Comparison of ENCODE assay signal across 12 mouse cellular contexts in the genomic region with DNA sequence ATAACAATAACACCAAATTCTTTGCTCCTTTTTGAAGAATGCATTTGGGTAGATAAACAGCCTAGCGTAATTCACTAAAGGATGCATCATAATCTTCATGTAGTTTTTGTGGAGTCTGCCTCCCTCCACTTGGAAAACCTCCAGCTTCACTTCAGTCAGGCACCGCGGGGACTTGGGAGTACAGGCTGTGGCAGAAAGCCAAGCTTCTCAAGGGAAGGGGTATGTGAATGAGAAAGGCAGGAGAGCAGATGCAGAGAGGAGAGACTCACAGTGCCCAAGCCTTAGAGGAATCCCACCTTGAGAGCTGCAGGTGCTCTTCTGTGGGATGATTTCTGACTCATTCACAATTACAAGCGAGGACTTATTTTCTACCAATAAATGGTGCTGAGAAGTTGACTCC. TPM values are rescaled to one million over a fixed set of nuclear protein-coding genes. Genes with fewer than 3 reads are reported as not detected.
DNase-seq lines count a peak whose midpoint lies in the region; ATAC-seq lines count a peak whose summit lies in the region.
"Had no signal": no experiment of that assay in that cellular context is flagged by ENCODE, and none has a peak within 500 bp of the region (broad histone marks: within the 10 kb centered on the region; RNA-seq: fewer than 3 reads in every experiment).

No protein-coding gene starts in this region.

- H3K9me3 ChIP-seq in forebrain, embryonic 16.5 days (ENCODE audit: control insufficient read depth, low read length): no peaks in the 10 kb centered on the region

- peak; percentile 92 for ATAC-seq in forebrain, embryonic 16.5 days

- peaks cover 7% of the 10 kb centered on the region; the same call in 1 of the 2 replicates for H3K4me1 ChIP-seq in forebrain, embryonic 16.5 days (replicated peaks; ENCODE audit: control insufficient read depth, insufficient read depth, low read length)

- no peak overlapping the region for H3K9ac ChIP-seq in forebrain, embryonic 16.5 days (replicated peaks; ENCODE audit: low read depth, low read length)
- H3K9ac ChIP-seq: liver, embryonic 14.5 days had no signal

- no peak overlapping the region for H3K27ac ChIP-seq in forebrain, embryonic 16.5 days (ENCODE audit: low read length)
- H3K27ac ChIP-seq: liver, embryonic 14.5 days had no signal

- no peak overlapping the region for H3K4me3 ChIP-seq in forebrain, embryonic 16.5 days (replicated peaks; ENCODE audit: low read length)
- H3K4me3 ChIP-seq: myocyte had no signal

- peak; percentile 24 for DNase-seq in heart, adult 11 months
- DNase-seq in heart, adult 9 months (ENCODE audit: low spot score in 2 of 2): no peak
- DNase-seq in left cerebral cortex, postnatal 14 days (ENCODE audit: low spot score in 2 of 2): peak; percentile 22 to 48
- DNase-seq in left cerebral cortex, adult 11 months (ENCODE audit: low spot score): no peak
- DNase-seq in brain, embryonic 18.5 days (ENCODE audit: low read depth, low spot score): peak; percentile 42
- no peak for DNase-seq in urinary bladder, postnatal 14 days (ENCODE audit: low spot score)
- DNase-seq in ovary, adult 18-20 months (ENCODE audit: low spot score): no peak
- DNase-seq: thymus, postnatal 36 days had no signal

- H3K4me2 ChIP-seq in forebrain, embryonic 16.5 days (ENCODE audit: low read length): no peak overlapping the region

- WGBS in forebrain, embryonic 16.5 days: 33% methylated on average over 4 of the region's 4 CpGs

- H3K36me3 ChIP-seq in forebrain, embryonic 16.5 days (ENCODE audit: control insufficient read depth, insufficient read depth): no peaks in the 10 kb centered on the region

- intact Hi-C loops in left cerebral cortex, postnatal 14 days (cut with DNase I): no loop called here

- no peaks in the 10 kb centered on the region for H3K27me3 ChIP-seq in forebrain, embryonic 16.5 days (replicated peaks; ENCODE audit: control insufficient read depth, insufficient read depth, low read length)

RNA-seq across cellular contexts. Expression of a gene that starts 33.9 kb away (rescaled TPM):
- 10 to 100 TPM; 21.4 to 24.3 TPM for total RNA-seq in left cerebral cortex, postnatal 14 days (2021)
- polyA plus RNA-seq in forebrain, embryonic 16.5 days (2015; fragmentation: Nextera tagmentation; extraction: Ambion mirVana): 1.1 and 2.2 TPM in 2 replicates
- polyA plus RNA-seq: spleen, adult 2 months had no signal

Comparison
In these comparisons a context has a peak if more than half of its experiments do, and no peak if none do; other contexts are left out.
1. DNase-seq: peak in heart, adult 11 months (single experiment), left cerebral cortex, postnatal 14 days (2 of 2) and brain, embryonic 18.5 days (single experiment); none in heart, adult 9 months (0 of 2), left cerebral cortex, adult 11 months (single experiment), urinary bladder, postnatal 14 days (single experiment) and ovary, adult 18-20 months (single experiment).